ENCODE assay signal across 14 mouse cellular contexts in genomic region chr1:136859454-136859853, GRCm38 (mm10).
A peak's percentile ranks its signal among the peaks of the same experiment; 100 is the strongest.
DNase-seq lines count a peak whose midpoint lies in the region; ATAC-seq and TF ChIP-seq lines count a peak whose summit lies in the region.
"Had no signal": no experiment of that assay in that cellular context is flagged by ENCODE, and none has a peak within 500 bp of the region (broad histone marks: within the 10 kb centered on the region; RNA-seq: fewer than 3 reads in every experiment).

No protein-coding gene starts in this region.

- DNase-seq in kidney, adult 2 months: peak; percentile 6
- DNase-seq in A20 (ENCODE audit: low read depth, low spot score): peak; percentile 91
- DNase-seq in adrenal gland, adult 8-10 months: peak; percentile 11
- no peak for DNase-seq in limb, embryonic 10.5 days (ENCODE audit: low spot score)
- DNase-seq in cerebellum, postnatal 25 days: no peak
- no peak for DNase-seq in thymus, postnatal 4 days
- DNase-seq in gastrocnemius, postnatal 10 days: no peak
- DNase-seq: cerebellum, adult 11 months; layer of hippocampus, postnatal 36 days had no signal

- H3K27ac ChIP-seq in kidney, adult 2 months (ENCODE audit: insufficient read depth, low read depth, low read length): no peak overlapping the region
- no peak overlapping the region for H3K27ac ChIP-seq in kidney, embryonic 14.5 days (ENCODE audit: low read depth, low read length)
- peak overlapping the region; percentile 56; the same call in 1 of the 2 replicates for H3K27ac ChIP-seq in limb, embryonic 10.5 days
- H3K27ac ChIP-seq: embryonic facial prominence, embryonic 12.5 days; heart, embryonic 10.5 days; hindbrain, embryonic 14.5 days; lung, embryonic 15.5 days had no signal

- WGBS in kidney, adult 2 months: 57% methylated on average over 4 of the region's 4 CpGs
- WGBS in kidney, embryonic 14.5 days: 45% methylated on average over 4 of the region's 4 CpGs
- 45% methylated on average over 4 of the region's 4 CpGs for WGBS in limb, embryonic 10.5 days

- H3K27me3 ChIP-seq in kidney, adult 2 months (replicated peaks; ENCODE audit: control insufficient read depth, insufficient read depth, low read length): no peaks in the 10 kb centered on the region
- no peaks in the 10 kb centered on the region for H3K27me3 ChIP-seq in kidney, embryonic 14.5 days (ENCODE audit: control insufficient read depth, insufficient read depth, low read length)
- H3K27me3 ChIP-seq in limb, embryonic 10.5 days (ENCODE audit: low read depth, poor library complexity, severe bottlenecking): no peaks in the 10 kb centered on the region
- H3K27me3 ChIP-seq: embryonic facial prominence, embryonic 12.5 days; lung, embryonic 15.5 days had no signal

- no peaks in the 10 kb centered on the region for H3K36me3 ChIP-seq in kidney, adult 2 months (ENCODE audit: control insufficient read depth, insufficient read depth, low read length)
- H3K36me3 ChIP-seq in kidney, embryonic 14.5 days (ENCODE audit: control insufficient read depth, insufficient read depth, low read length): no peaks in the 10 kb centered on the region
- H3K36me3 ChIP-seq in limb, embryonic 10.5 days: no peaks in the 10 kb centered on the region
- H3K36me3 ChIP-seq: embryonic facial prominence, embryonic 12.5 days; heart, embryonic 10.5 days; lung, embryonic 15.5 days had no signal

- no peak overlapping the region for H3K4me3 ChIP-seq in kidney, adult 2 months (ENCODE audit: insufficient read depth, low read depth, low read length)
- H3K4me3 ChIP-seq in kidney, embryonic 14.5 days (ENCODE audit: low read length): no peak overlapping the region
- no peak overlapping the region for H3K4me3 ChIP-seq in limb, embryonic 10.5 days
- H3K4me3 ChIP-seq: embryonic facial prominence, embryonic 12.5 days; heart, embryonic 10.5 days; lung, embryonic 15.5 days had no signal

- TF ChIP-seq POLR2A in kidney, adult 2 months (IDR thresholded peaks at IDR 0.05; ENCODE audit: low read depth, low read length): no peak

- H3K4me1 ChIP-seq in kidney, adult 2 months (ENCODE audit: control insufficient read depth, insufficient read depth, low read length): no peaks in the 10 kb centered on the region
- no peaks in the 10 kb centered on the region for H3K4me1 ChIP-seq in kidney, embryonic 14.5 days (ENCODE audit: control insufficient read depth, insufficient read depth, low read length)
- peaks cover 25% of the 10 kb centered on the region for H3K4me1 ChIP-seq in limb, embryonic 10.5 days

- no peak for TF ChIP-seq CTCF in kidney, adult 2 months (conservative IDR thresholded peaks at IDR 0.05; ENCODE audit: insufficient read depth, insufficient read length, low read depth, low read length)

- no peak overlapping the region for H3K9ac ChIP-seq in kidney, embryonic 14.5 days (ENCODE audit: low read depth, low read length)
- H3K9ac ChIP-seq: embryonic facial prominence, embryonic 12.5 days; hindbrain, embryonic 14.5 days; lung, embryonic 15.5 days had no signal

- no peak overlapping the region for H3K4me2 ChIP-seq in kidney, embryonic 14.5 days (replicated peaks; ENCODE audit: low read depth, low read length)
- H3K4me2 ChIP-seq: embryonic facial prominence, embryonic 12.5 days; hindbrain, embryonic 14.5 days; lung, embryonic 15.5 days had no signal

- H3K9me3 ChIP-seq in kidney, embryonic 14.5 days (ENCODE audit: control insufficient read depth, low read length): no peaks in the 10 kb centered on the region
- H3K9me3 ChIP-seq in limb, embryonic 10.5 days (replicated peaks): no peaks in the 10 kb centered on the region
- H3K9me3 ChIP-seq: embryonic facial prominence, embryonic 12.5 days; heart, embryonic 10.5 days; lung, embryonic 15.5 days had no signal

- ATAC-seq in kidney, embryonic 14.5 days (ENCODE audit: low FRiP score, low TSS enrichment): no peak

Comparison
In these comparisons a context has a peak if more than half of its experiments do, and no peak if none do; other contexts are left out.
1. DNase-seq: peak in kidney, adult 2 months (single experiment), A20 (single experiment) and adrenal gland, adult 8-10 months (single experiment); none in limb, embryonic 10.5 days (single experiment), cerebellum, postnatal 25 days (0 of 2), thymus, postnatal 4 days (single experiment) and gastrocnemius, postnatal 10 days (single experiment).